Mouse (Mus musculus) adrenal gland, adult 10 weeks (tissue): ENCODE results near the gene Pa2g4. TPM values are rescaled to one million over a fixed set of nuclear protein-coding genes. Genes with fewer than 3 reads are reported as not detected.

ENCODE experiments used
- polyA plus RNA-seq: library from polyadenylated mRNA; stranded (reverse); fragments of 350-450 nt; fragmentation: Illumina TruSeq; extraction: RNeasy Lipid Tissue Mini Kit (QIAGEN cat#74804); gene quantifications from one replicate; pipeline ENCODE4 v1.2.3, GENCODE M21; 2014; ENCODE audit warnings: low read depth, low replicate concordance

The Pa2g4 gene
- 91.8 TPM for polyA plus RNA-seq

DNA sequence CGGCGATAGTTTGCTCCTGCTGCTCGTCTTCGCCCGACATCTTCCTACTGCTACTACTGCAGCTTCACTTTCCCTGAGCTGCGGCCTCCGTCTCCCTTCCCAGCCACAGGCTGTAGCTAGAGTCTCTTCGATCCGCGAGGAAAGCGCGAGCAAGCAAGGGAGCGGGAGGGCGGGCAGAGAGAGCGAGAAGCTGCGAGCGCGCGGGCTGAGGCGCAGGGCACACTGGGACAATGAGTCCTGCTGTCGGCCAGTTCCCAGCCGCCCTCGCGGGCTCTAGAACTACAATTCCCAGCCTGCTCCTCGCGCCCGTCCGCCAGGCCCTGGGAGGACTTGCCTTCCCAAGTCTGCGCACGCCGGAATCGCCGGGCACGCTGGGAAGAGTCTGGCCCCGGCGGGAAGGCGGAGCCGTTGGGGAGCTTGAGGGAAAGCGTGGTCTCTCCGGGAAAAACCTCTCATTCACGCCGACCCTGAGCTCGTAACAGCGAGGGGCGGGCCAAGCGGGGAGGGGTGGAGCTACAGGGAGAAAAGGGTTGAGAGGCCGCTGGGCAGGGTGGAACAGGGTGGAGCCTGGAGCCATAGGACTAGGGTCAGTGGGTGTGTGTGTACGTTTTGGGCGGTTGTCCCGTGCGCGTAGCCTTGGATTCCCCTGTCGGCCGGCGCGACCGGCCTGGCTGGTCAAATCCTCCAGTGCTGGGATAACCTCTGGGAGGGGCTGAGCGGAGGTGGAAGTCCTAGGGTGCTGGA lies at the start of gene Pa2g4:
TSS of gene Pa2g4 (minus strand) at position 200 of the 744 bp plus-strand sequence.

DNA sequence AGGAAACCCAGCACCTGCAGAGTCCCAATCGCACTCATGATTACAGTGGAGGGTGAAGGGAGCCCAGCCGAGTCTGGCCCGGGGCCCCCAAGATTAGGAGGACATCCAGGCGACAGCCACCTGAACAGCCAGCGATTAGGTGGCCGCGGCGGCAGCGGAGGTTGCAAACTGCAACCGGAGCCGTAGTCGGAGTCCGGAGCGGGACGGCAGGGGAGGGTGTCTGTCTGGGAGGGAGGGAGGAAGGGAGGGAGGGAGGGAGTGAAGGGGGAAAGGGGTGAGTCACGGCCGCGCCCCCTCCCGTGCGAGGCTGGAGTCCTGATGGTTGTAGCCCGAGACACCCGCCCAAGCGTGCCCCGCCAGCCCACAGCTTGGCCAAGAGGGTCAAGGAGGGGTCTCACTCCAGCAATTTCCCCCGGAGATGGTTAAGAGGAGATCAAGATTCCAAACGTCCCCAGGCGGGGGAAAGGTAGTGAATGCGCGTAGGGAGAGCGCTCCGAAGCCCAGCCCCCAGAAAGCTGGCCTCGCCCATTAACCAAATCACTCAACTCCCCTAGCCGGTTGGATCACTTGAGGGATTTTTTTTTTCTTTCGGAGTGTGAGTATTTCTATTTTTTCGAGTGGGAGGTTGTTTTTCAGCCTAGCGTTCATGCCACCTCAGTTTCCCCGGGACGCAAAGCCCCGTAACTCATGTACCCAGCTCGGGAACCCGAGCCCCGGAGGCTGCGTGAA lies 23.8 kb upstream of the Pa2g4 start, which contains the start of gene Erbb3:
TSS of gene Erbb3 (minus strand) at position 189 of the 729 bp plus-strand sequence.

DNA sequence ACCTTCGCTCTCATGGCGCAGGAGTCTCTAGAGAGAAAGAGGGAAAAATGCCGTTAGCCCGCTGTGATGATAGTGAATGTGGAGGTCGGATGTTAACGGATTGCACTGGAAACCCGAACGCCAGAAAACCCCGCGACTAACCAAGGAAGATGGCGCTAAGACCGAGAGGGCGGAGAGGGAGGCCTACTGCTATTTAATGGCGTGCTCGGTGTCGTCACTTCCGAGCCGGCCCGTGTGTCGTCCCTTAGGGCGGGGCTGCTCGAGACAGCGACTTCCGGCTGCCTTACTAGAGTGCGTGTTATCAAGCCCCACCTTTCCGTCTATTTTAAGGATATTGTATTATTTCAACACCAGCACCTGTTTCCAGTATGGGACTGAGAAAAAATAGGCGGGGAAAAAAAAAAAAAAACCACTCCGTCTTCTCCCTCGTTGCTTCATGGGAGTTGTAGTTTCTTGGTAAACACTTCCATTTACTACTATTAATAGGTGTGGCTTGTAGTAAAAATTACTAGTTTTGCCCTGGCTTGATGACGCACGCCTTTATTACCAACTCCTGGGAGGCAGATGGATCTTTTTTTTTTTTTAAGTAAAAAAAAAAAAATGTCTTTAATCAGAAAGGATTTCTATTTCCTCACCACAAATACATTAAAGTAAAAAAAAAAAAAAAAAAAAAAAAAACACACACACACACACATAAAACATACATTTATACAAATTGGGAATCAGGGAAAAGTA lies 16.7 kb downstream of the Pa2g4 start, which contains the start of gene Rpl41:
TSS of gene Rpl41 (minus strand) at position 359 of the 735 bp plus-strand sequence.

DNA sequence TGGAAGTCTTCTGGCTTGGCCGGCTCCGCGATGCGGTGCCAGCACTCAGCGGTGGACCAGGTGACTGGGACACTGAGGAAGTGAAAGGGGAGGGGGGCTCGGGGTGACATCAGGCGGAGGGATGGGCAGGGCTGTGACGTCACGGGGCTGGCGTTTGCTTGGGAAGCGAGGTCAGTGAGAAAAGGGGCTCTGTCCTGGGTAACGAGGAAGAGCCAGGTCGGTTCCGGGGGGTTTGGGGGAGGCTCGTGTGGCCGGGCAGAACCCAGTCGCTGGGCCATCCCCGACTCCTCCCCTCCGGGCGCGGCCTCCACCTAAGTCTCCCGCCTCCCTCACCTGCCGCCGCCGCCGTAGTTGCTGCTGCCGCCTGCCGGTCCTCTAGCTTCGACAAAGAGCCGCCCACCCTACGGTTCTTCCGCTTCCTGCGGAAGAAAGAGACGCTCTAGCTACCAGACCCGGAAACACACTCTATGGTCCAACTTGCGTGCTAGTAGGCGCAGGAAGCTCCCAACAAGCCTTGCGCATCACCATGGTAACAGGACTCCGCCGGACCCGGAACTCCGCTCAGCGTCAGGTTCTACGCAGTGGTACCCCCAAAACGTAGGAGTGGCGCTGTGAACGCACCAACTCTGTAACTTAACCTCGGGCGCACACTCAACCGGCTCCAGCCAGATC lies 18.3 kb downstream of the Pa2g4 start, which contains the start of gene Zc3h10:
TSS of gene Zc3h10 (minus strand) at position 414 of the 672 bp plus-strand sequence.

DNA sequence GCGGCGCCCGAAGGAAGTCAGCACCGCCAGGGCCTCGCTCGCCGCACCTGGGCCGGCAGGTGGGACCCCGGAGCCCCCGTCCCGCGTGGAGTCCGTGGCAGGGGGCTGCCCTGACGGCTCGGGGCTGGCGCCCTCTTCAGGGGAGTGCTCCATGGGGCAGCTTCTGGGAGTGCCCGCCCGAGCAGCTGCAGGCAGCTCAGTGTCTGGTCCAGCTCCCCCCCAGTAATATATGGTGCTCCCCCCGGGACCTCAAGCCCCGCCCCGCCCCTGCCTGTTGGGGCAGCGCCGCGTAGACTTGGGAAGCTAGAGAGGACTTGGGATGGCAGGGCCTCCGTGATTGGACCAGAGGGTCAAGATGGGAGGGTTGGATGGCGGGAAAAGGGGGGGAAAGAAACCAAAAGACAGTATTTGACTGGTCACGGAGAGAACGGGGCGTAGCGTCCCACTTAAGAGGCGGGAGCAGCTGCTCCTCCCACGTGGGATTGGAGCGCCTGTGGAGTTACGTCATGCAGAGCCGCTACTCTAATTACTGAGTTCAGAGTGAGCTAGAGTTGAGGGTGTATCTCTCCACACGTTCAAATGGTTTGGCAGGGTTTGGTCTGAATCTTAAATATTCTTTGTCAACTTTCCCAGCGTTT lies 40.0 kb downstream of the Pa2g4 start, which contains the start of gene Esyt1:
TSS of gene Esyt1 (minus strand) at position 201 of the 638 bp plus-strand sequence.

Other genes starting within 250 kb of the Pa2g4 start
- 51.6 TPM for gene Cnpy2, start 243.5 kb downstream of the Pa2g4 start, polyA plus RNA-seq
- gene Cs, start 228.3 kb downstream of the Pa2g4 start, polyA plus RNA-seq: 151 TPM
- 19.6 TPM for gene Coq10a, start 197.0 kb downstream of the Pa2g4 start, polyA plus RNA-seq
- 14.8 TPM for gene Ankrd52, start 188.9 kb downstream of the Pa2g4 start, polyA plus RNA-seq
- gene Slc39a5, start 164.8 kb downstream of the Pa2g4 start, polyA plus RNA-seq: not detected
- 32.8 TPM for gene Nabp2, start 154.5 kb downstream of the Pa2g4 start, polyA plus RNA-seq
- 13.8 TPM for gene Rnf41, start 154.3 kb downstream of the Pa2g4 start, polyA plus RNA-seq
- gene Smarcc2, start 106.7 kb downstream of the Pa2g4 start, polyA plus RNA-seq: 50.5 TPM
- 64.3 TPM for gene Myl6, start 71.8 kb downstream of the Pa2g4 start, polyA plus RNA-seq
- not detected for gene Myl6b, start 67.3 kb downstream of the Pa2g4 start, polyA plus RNA-seq
- 5.1 TPM for gene Esyt1, start 40.1 kb downstream of the Pa2g4 start, polyA plus RNA-seq
- gene Zc3h10, start 18.2 kb downstream of the Pa2g4 start, polyA plus RNA-seq: 0.82 TPM
- gene Rpl41, start 16.7 kb downstream of the Pa2g4 start, polyA plus RNA-seq: 12.5 TPM
- 2.4 TPM for gene Erbb3, start 23.7 kb upstream of the Pa2g4 start, polyA plus RNA-seq
- 12.2 TPM for gene Rps26, start 60.8 kb upstream of the Pa2g4 start, polyA plus RNA-seq
- gene Ikzf4, start 80.0 kb upstream of the Pa2g4 start, polyA plus RNA-seq: 1.5 TPM
- gene Suox, start 108.1 kb upstream of the Pa2g4 start, polyA plus RNA-seq: 13.9 TPM
- gene Rab5b, start 130.3 kb upstream of the Pa2g4 start, polyA plus RNA-seq: 151 TPM
- not detected for gene Pmel, start 138.2 kb upstream of the Pa2g4 start, polyA plus RNA-seq
- gene Cdk2, start 139.0 kb upstream of the Pa2g4 start, polyA plus RNA-seq: 12.2 TPM
- gene Dgka, start 178.9 kb upstream of the Pa2g4 start, polyA plus RNA-seq: 9.4 TPM
- 0.93 TPM for gene Pym1, start 181.9 kb upstream of the Pa2g4 start, polyA plus RNA-seq
- 56.4 TPM for gene Mmp19, start 224.9 kb upstream of the Pa2g4 start, polyA plus RNA-seq
- gene Dnajc14, start 238.1 kb upstream of the Pa2g4 start, polyA plus RNA-seq: 46.9 TPM
- gene Tmem198b, start 238.4 kb upstream of the Pa2g4 start, polyA plus RNA-seq: 4.3 TPM